Mouse (Mus musculus): ENCODE measurements around the gene Ccdc148.

GRCm38 (mm10) chr2:59049686-59050085 lies 110.8 kb downstream of the Ccdc148 start:
- no peak for TF ChIP-seq POLR2A (IDR thresholded peaks at IDR 0.05; ENCODE audit: borderline replicate concordance, extremely low read depth, low read depth, low read length)
- TF ChIP-seq CTCF (IDR thresholded peaks at IDR 0.05; ENCODE audit: insufficient read depth, low read length) = no peak

Measured in lung, adult 2 months (tissue).